Mouse (Mus musculus) MEL (cell line): ENCODE data around the gene 2810459M11Rik. TPM values are rescaled to one million over a fixed set of nuclear protein-coding genes. Genes with fewer than 3 reads are reported as not detected.

Experiments used
- DNase-seq: peaks from one replicate; pipeline ENCODE4 v3.0.0; 2011; ENCODE audit warnings: low read depth, low spot score
- H3K27ac ChIP-seq: 2 replicates; pipeline ENCODE4 v1.5.1; 2012; ENCODE audit warnings: low read depth, mild to moderate bottlenecking, control low read depth, low read length, moderate library complexity; ENCODE audit not compliant: control insufficient read depth
- H3K27me3 ChIP-seq, 2 experiments: fragments of 150-350 bp in 1 of 2; sonication (generic) in 1 of 2; 2 replicates each; pipeline ENCODE4 v1.6.1; 2012; ENCODE audit warnings: low read length in 2 of 2, mild to moderate bottlenecking in 2 of 2, improper control_type of control experiment in 1 of 2, moderate library complexity in 1 of 2; ENCODE audit not compliant: insufficient read depth in 2 of 2, control insufficient read depth in 1 of 2
- H3K36me3 ChIP-seq, 2 experiments: 2 replicates each; pipeline ENCODE4 v1.6.1; 2012 to 2014; ENCODE audit warnings: low read length in 2 of 2, improper control_type of control experiment in 1 of 2, inconsistent platforms in 1 of 2, mild to moderate bottlenecking in 1 of 2; ENCODE audit not compliant: insufficient read depth in 2 of 2, control insufficient read depth in 1 of 2
- H3K4me1 ChIP-seq, 2 experiments: fragments of 150-350 bp in 1 of 2; sonication (generic) in 1 of 2; 2 replicates each; pipeline ENCODE4 v1.6.1; 2012; ENCODE audit warnings: low read length in 2 of 2, improper control_type of control experiment in 1 of 2, mild to moderate bottlenecking in 1 of 2; ENCODE audit not compliant: insufficient read depth in 2 of 2, control insufficient read depth in 1 of 2
- H3K4me3 ChIP-seq, 2 experiments: fragments of 150-350 bp in 1 of 2; sonication (generic) in 1 of 2; 2 replicates each; pipeline ENCODE4 v1.5.1; 2012; ENCODE audit warnings: low read depth in 2 of 2, low read length in 2 of 2, mild to moderate bottlenecking in 2 of 2, moderate library complexity in 2 of 2, control low read depth in 1 of 2, improper control_type of control experiment in 1 of 2; ENCODE audit not compliant: control insufficient read depth in 1 of 2, insufficient read depth in 1 of 2
- H3K79me2 ChIP-seq: 2 replicates; pipeline ENCODE4 v1.6.1; 2012; ENCODE audit warnings: mild to moderate bottlenecking, low read length, moderate library complexity; ENCODE audit not compliant: control insufficient read depth, poor library complexity, insufficient read depth
- H3K9ac ChIP-seq: 2 replicates; pipeline ENCODE4 v1.6.1; 2012; ENCODE audit warnings: low read depth, mild to moderate bottlenecking, control low read depth, low read length, moderate library complexity; ENCODE audit not compliant: control insufficient read depth, poor library complexity, severe bottlenecking
- H3K9me3 ChIP-seq: fragments of 150-350 bp; sonication (generic); replicated peaks from 2 replicates; pipeline ENCODE4 v1.6.1; 2012; ENCODE audit warnings: mild to moderate bottlenecking, low read length, improper control_type of control experiment, moderate library complexity; ENCODE audit not compliant: insufficient read depth
- E2F4 ChIP-seq: IDR thresholded peaks from 2 replicates; pipeline ENCODE4 v1.6.1; 2011; ENCODE audit warnings: low read depth, low read length, improper control_type of control experiment, borderline replicate concordance
- ELF1 ChIP-seq: IDR thresholded peaks from 2 replicates; pipeline ENCODE4 v1.6.1; 2014; ENCODE audit warnings: low read depth, mild to moderate bottlenecking, inconsistent platforms, low read length, improper control_type of control experiment, moderate library complexity
- GATA1 ChIP-seq: IDR thresholded peaks from 2 replicates; pipeline ENCODE4 v1.6.1; 2011; ENCODE audit warnings: low read depth, low read length, improper control_type of control experiment
- JUND ChIP-seq: IDR thresholded peaks from 2 replicates; pipeline ENCODE4 v1.6.1; 2011; ENCODE audit warnings: low read depth, mild to moderate bottlenecking, improper control_type of control experiment, low read length
- MAX ChIP-seq: IDR thresholded peaks from 2 replicates; pipeline ENCODE4 v1.6.1; 2011; ENCODE audit warnings: low read length, improper control_type of control experiment
- MXI1 ChIP-seq: IDR thresholded peaks from 2 replicates; pipeline ENCODE4 v1.6.1; 2011; ENCODE audit warnings: mild to moderate bottlenecking, low read depth, low read length, improper control_type of control experiment
- MYB ChIP-seq: IDR thresholded peaks from 2 replicates; pipeline ENCODE4 v1.6.1; 2011; ENCODE audit warnings: mild to moderate bottlenecking, low read depth, low read length, improper control_type of control experiment
- MYC ChIP-seq: IDR thresholded peaks from 2 replicates; pipeline ENCODE4 v1.6.1; 2011; ENCODE audit warnings: low read depth, mild to moderate bottlenecking, low read length, improper control_type of control experiment, moderate library complexity
- POLR2AphosphoS5 ChIP-seq: IDR thresholded peaks from 2 replicates; pipeline ENCODE4 v1.6.1; 2012; ENCODE audit warnings: low read depth, borderline replicate concordance, mild to moderate bottlenecking, inconsistent platforms, low read length, moderate library complexity, mixed read lengths
- SMC3 ChIP-seq: IDR thresholded peaks from 2 replicates; pipeline ENCODE4 v1.6.1; 2011; ENCODE audit warnings: low read depth, low read length, improper control_type of control experiment
- USF1 ChIP-seq: IDR thresholded peaks from 2 replicates; pipeline ENCODE4 v1.6.1; 2014; ENCODE audit warnings: low read depth, mild to moderate bottlenecking, inconsistent platforms, low read length, improper control_type of control experiment, moderate library complexity
- USF2 ChIP-seq, 2 experiments: IDR thresholded peaks; 2 replicates each; pipeline ENCODE4 v1.6.1; 2011 to 2012; ENCODE audit warnings: improper control_type of control experiment in 2 of 2, low read length in 2 of 2, borderline replicate concordance in 1 of 2, inconsistent platforms in 1 of 2, low read depth in 1 of 2, mild to moderate bottlenecking in 1 of 2; ENCODE audit not compliant: insufficient read depth in 1 of 2
- ZC3H11A ChIP-seq: IDR thresholded peaks from 2 replicates; pipeline ENCODE4 v1.6.1; 2012; ENCODE audit warnings: low read depth, mild to moderate bottlenecking, inconsistent platforms, low read length, improper control_type of control experiment
- ZKSCAN1 ChIP-seq: IDR thresholded peaks from 2 replicates; pipeline ENCODE4 v1.6.1; 2012; ENCODE audit warnings: low read depth, mild to moderate bottlenecking, inconsistent platforms, low read length, improper control_type of control experiment, moderate library complexity
- ZMIZ1 ChIP-seq: IDR thresholded peaks from 2 replicates; pipeline ENCODE4 v1.6.1; 2012; ENCODE audit warnings: low read depth, mild to moderate bottlenecking, inconsistent platforms, low read length, improper control_type of control experiment, moderate library complexity
- polyA plus RNA-seq, 2 experiments: library from polyadenylated mRNA; stranded (reverse) in 1 of 2; unstranded in 1 of 2; fragments of >175 nt in 1 of 2; fragments of >200 nt in 1 of 2; gene quantifications; 2 replicates each; pipeline versions ENCODE4 v1.2.1 to v1.2.4; 2012; ENCODE audit warnings: low replicate concordance in 2 of 2, low read depth in 1 of 2; ENCODE audit not compliant: insufficient read length in 2 of 2, insufficient read depth in 1 of 2, missing spikeins in 1 of 2
- total RNA-seq: library from RNA; depleted of rRNA; stranded (reverse); fragments of 300-350 nt; gene quantifications from 2 replicates; pipeline ENCODE4 v1.2.3, GENCODE M21; 2012

Gene 2810459M11Rik
- total and polyA plus RNA-seq, 3 experiments = not detected

DNA sequence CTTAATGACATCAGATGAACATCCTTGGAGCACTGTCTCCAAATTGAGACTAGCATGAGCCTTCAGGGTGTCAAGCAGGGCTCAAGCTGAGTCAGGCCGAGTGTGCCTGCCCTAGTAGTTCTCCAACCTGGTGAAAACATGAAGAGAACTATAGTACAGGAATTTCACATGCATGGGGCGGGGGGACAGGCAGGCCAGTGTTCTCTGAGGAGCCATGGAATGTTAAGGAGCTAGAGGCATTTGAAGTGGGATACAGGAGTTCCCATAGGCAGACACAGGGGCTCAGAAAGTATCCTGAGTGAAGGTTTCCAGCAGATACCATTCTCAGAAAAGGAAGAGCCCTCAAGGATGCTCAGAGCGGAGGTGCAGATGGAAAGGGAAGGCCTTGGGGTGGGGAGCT is 3.1 kb downstream of the 2810459M11Rik start:
- H3K9ac ChIP-seq = no peak overlapping the region
- peaks cover 0 to 9% of the 10 kb centered on the region in 2 experiments; a peak in 3 of 4 replicates for H3K27me3 ChIP-seq
- TF ChIP-seq MAX (no peak), MYB (no peak), ZKSCAN1 (no peak), ZMIZ1 (no peak), USF1 (no peak), USF2 (IDR thresholded peaks at IDR 0.05; ENCODE audit: borderline replicate concordance in 1 of 2, insufficient read depth in 1 of 2, low read depth in 1 of 2, low read length in 2 of 2) (no peak), JUND (no peak), ZC3H11A (no peak), MXI1 (no peak), E2F4 (no peak)
- DNase-seq = no peak
- H3K27ac ChIP-seq = no peak overlapping the region
- no peaks in the 10 kb centered on the region for H3K79me2 ChIP-seq
- no peaks in the 10 kb centered on the region for H3K36me3 ChIP-seq
- H3K4me3 ChIP-seq = no peak overlapping the region
- no peaks in the 10 kb centered on the region for H3K9me3 ChIP-seq
- peaks cover 0 to 2% of the 10 kb centered on the region in 2 experiments; a peak in 1 of 4 replicates for H3K4me1 ChIP-seq

GRCm38 (mm10) chr1:86053198-86053921 is 7.7 kb downstream of the 2810459M11Rik start:
- no peak for TF ChIP-seq MYC
- no peak for TF ChIP-seq SMC3
- no peak for TF ChIP-seq GATA1
- TF ChIP-seq ELF1 = no peak
- no peak for TF ChIP-seq POLR2AphosphoS5
- DNase-seq = no peak
- Histone ChIP-seq H3K27ac (no peak overlapping the region), H3K27me3 (peaks cover 7 to 15% of the 10 kb centered on the region in 2 experiments), H3K4me3 (no peak overlapping the region), H3K79me2 (no peaks in the 10 kb centered on the region), H3K36me3 (no peaks in the 10 kb centered on the region), H3K9me3 (no peaks in the 10 kb centered on the region), H3K4me1 (peaks cover 0 to 2% of the 10 kb centered on the region in 2 experiments; a peak in 1 of 4 replicates), H3K9ac (no peak overlapping the region)
